Mouse (Mus musculus): ENCODE data around the gene Olfr875. TPM values are rescaled to one million over a fixed set of nuclear protein-coding genes. Genes with fewer than 3 reads are reported as not detected.

The Olfr875 gene
- polyA plus RNA-seq (2014; fragmentation: Nextera tagmentation; extraction: Ambion mirVana): not detected in 2 replicates

DNA sequence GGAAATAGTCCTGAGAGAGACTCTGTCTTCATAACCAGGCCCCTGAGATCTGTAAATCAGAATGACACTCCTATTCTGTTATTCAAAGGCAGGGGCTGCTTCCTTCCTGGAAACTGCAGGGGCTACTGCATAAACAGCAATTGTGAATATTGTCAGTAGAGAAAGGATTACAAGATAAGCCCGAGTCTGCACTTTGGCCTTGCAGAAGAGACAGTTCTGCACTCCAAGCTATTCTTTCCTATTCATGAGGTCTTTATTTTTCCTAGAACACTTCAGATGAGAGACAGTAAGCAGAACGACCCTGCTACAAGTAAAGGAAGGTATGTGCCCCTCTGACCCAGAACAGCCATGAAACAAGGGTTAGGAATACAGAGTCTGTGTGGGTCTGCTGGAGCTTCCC lies at the start of gene Olfr875:
Gene Olfr875 (plus strand): TSS at position 99 of the 400 bp plus-strand sequence.
- H3K9me3 ChIP-seq (ENCODE audit: control insufficient read depth, low read length): no peaks in the 10 kb centered on the region
- no peak within 1 kb of the TSS for H3K4me3 ChIP-seq (replicated peaks; ENCODE audit: low read length)
- no peaks in the 10 kb centered on the region for H3K4me1 ChIP-seq (replicated peaks; ENCODE audit: control insufficient read depth, insufficient read depth, low read length)
- no peak within 1 kb of the TSS for H3K27ac ChIP-seq
- DNase-seq (ENCODE audit: low spot score) (no peak), ATAC-seq (ENCODE audit: low FRiP score) (no peak)
- WGBS: 45% methylated on average over 2 of the region's 2 CpGs
- no peak within 1 kb of the TSS for H3K4me2 ChIP-seq (replicated peaks)
- no peaks in the 10 kb centered on the region for H3K36me3 ChIP-seq (replicated peaks; ENCODE audit: control insufficient read depth, insufficient read depth)
- H3K9ac ChIP-seq: no peak within 1 kb of the TSS
- no peaks in the 10 kb centered on the region for H3K27me3 ChIP-seq (ENCODE audit: control insufficient read depth, insufficient read depth, low read length)

DNA sequence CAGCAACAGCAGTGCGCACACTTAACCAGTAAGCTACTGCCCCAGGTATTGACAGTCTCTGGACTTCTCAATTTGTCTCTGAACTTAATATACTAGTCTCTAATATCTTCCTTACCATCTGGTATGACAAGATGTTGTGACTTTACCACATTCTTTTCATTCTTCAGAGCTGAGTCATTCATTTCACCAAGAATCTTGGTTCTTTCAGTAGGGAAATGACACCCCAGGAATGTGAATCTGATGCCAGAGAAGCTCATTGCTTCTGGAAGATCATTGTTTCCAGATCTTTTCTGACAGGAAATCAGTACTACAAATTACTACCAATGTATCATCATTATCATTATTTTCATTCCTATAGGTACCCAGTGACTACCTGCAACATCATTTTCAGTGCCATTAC lies 37.3 kb upstream of the Olfr875 start:
- no peak overlapping the region for H3K4me3 ChIP-seq (replicated peaks; ENCODE audit: low read length)
- H3K4me2 ChIP-seq (replicated peaks): no peak overlapping the region
- no peaks in the 10 kb centered on the region for H3K27me3 ChIP-seq (ENCODE audit: control insufficient read depth, insufficient read depth, low read length)
- no peak overlapping the region for H3K27ac ChIP-seq
- H3K9ac ChIP-seq: no peak overlapping the region
- H3K9me3 ChIP-seq (ENCODE audit: control insufficient read depth, low read length): no peaks in the 10 kb centered on the region
- ATAC-seq (ENCODE audit: low FRiP score): no peak
- DNase-seq (ENCODE audit: low spot score): no peak
- WGBS: 97% methylated on average over 1 of the region's 1 CpGs
- no peaks in the 10 kb centered on the region for H3K4me1 ChIP-seq (replicated peaks; ENCODE audit: control insufficient read depth, insufficient read depth, low read length)
- no peaks in the 10 kb centered on the region for H3K36me3 ChIP-seq (replicated peaks; ENCODE audit: control insufficient read depth, insufficient read depth)

DNA sequence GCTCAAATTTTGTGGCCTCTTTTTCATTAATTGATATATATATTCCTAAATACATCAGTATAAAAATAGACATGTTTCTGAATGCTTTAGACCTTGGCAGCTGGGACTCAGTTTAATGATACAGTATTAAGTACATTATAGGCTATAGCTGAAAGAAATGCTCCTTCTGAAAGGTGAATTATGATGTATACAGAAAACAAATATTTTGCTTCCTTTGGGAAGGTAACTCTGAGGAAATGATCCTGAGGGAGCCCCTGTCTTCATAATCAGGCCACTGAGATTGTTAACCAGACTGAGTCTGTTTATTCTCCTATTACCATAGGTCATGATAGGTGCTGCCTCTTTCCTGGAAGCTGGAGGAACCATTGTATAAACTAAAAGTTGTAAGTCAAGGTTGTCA lies 26.9 kb upstream of the Olfr875 start, which contains the start of gene Olfr874:
Gene Olfr874 (plus strand): TSS at position 301 of the 400 bp plus-strand sequence.
- H3K27me3 ChIP-seq (ENCODE audit: control insufficient read depth, insufficient read depth, low read length): no peaks in the 10 kb centered on the region
- H3K4me3 ChIP-seq (replicated peaks; ENCODE audit: low read length): no peak within 1 kb of the TSS
- ATAC-seq (ENCODE audit: low FRiP score) (no peak), DNase-seq (ENCODE audit: low spot score) (no peak)
- no peaks in the 10 kb centered on the region for H3K9me3 ChIP-seq (ENCODE audit: control insufficient read depth, low read length)
- H3K27ac ChIP-seq: no peak within 1 kb of the TSS
- H3K4me1 ChIP-seq (replicated peaks; ENCODE audit: control insufficient read depth, insufficient read depth, low read length): no peaks in the 10 kb centered on the region
- H3K36me3 ChIP-seq (replicated peaks; ENCODE audit: control insufficient read depth, insufficient read depth): no peaks in the 10 kb centered on the region
- H3K4me2 ChIP-seq (replicated peaks): no peak within 1 kb of the TSS
- no peak within 1 kb of the TSS for H3K9ac ChIP-seq

DNA sequence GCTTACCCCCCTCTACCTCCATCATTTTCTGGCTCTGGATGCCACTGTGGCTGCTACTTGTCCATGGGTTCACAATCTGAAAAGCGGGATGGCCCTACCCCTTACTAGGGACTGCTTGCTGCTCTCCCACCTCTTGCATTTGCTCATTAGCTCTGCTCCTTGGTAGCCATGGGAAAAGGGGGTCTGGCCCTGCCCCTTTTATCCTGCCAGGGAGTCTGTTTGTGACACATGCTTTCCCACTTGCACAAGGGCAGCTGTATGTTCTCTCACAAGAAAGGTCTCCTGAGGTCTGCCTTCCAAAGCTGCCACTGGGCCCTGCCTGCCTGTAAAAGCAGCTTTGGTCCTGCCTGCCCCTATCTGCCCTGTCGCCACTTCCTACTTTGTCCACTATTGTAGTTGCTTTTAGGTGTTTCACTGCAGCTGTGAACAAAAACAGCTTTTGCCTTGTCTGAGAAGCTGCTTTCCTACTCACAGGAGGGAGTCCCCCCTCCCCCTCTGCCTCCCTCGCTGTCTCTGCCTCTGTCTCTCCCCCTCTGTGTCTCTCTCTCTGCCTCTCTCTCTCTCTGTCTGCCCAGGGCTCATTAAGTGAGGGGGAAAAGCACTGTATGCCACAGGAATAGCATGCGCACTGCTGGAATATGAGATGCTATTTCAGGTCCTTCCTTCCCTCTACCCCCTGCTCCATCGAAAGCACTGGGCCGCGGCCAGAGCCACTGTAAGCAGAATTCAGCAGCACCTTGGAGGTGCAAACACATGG lies 21.2 kb upstream of the Olfr875 start:
- Histone ChIP-seq H3K27ac (0 out of 2 replicates have a peak overlapping the region, but pooled peaks have one; percentile 17), H3K9ac (no peak overlapping the region), H3K4me3 (replicated peaks; ENCODE audit: low read length) (no peak overlapping the region), H3K27me3 (ENCODE audit: control insufficient read depth, insufficient read depth, low read length) (no peaks in the 10 kb centered on the region), H3K36me3 (replicated peaks; ENCODE audit: control insufficient read depth, insufficient read depth) (no peaks in the 10 kb centered on the region), H3K4me1 (replicated peaks; ENCODE audit: control insufficient read depth, insufficient read depth, low read length) (peaks cover 7% of the 10 kb centered on the region), H3K4me2 (replicated peaks) (no peak overlapping the region), H3K9me3 (ENCODE audit: control insufficient read depth, low read length) (no peaks in the 10 kb centered on the region)
- ATAC-seq (ENCODE audit: low FRiP score) (peak; percentile 65), DNase-seq (ENCODE audit: low spot score) (no peak)
- 18% methylated on average over 7 of the region's 7 CpGs for WGBS

DNA sequence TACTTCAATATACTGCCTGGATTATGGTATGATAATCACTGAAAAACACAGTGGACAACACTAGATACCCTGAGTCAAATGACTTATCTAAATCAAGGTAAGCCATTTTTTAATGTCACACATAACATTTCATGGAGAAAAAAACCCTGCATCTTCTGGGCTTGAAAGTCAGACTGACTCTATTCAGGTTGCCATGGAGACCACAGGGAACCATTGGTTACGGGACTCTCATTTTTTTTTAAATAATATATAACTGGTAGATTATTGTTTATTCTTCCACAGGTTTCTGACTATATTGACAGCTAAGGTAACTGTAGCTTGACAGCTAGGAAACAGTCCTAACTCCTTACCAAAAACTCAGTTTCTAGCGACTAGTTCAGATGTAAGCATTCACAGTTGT lies 20.2 kb upstream of the Olfr875 start:
- WGBS: 54% methylated on average over 2 of the region's 2 CpGs
- no peak overlapping the region for H3K4me3 ChIP-seq (replicated peaks; ENCODE audit: low read length)
- H3K4me2 ChIP-seq (replicated peaks): no peak overlapping the region
- H3K36me3 ChIP-seq (replicated peaks; ENCODE audit: control insufficient read depth, insufficient read depth): no peaks in the 10 kb centered on the region
- DNase-seq (ENCODE audit: low spot score): no peak
- H3K27me3 ChIP-seq (ENCODE audit: control insufficient read depth, insufficient read depth, low read length): no peaks in the 10 kb centered on the region
- no peak overlapping the region for H3K9ac ChIP-seq
- H3K27ac ChIP-seq: no peak overlapping the region
- peaks cover 7% of the 10 kb centered on the region for H3K4me1 ChIP-seq (replicated peaks; ENCODE audit: control insufficient read depth, insufficient read depth, low read length)
- no peaks in the 10 kb centered on the region for H3K9me3 ChIP-seq (ENCODE audit: control insufficient read depth, low read length)
- no peak for ATAC-seq (ENCODE audit: low FRiP score)

DNA sequence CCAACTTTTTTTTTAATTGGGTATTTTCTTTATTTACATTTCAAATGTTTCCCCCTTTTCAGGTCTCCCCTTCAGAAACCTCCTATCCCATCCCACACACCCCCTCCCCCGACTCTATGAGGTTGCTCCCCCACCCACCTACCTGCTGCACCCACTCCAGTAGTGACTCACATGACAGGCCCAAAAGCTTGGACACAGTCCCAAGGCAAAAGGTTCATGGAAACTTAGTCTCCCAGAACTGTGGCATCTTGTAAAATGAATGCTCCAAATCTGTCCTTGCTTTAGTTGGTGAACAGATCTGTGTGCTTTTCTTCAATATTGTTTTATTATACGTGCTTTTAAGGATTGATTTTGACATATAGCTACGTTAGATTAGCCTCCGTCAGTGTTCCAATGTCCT lies 19.7 kb upstream of the Olfr875 start:
- WGBS: 69% methylated on average over 4 of the region's 4 CpGs
- ATAC-seq (ENCODE audit: low FRiP score): no peak
- Histone ChIP-seq H3K9ac (no peak overlapping the region), H3K36me3 (replicated peaks; ENCODE audit: control insufficient read depth, insufficient read depth) (no peaks in the 10 kb centered on the region), H3K4me1 (replicated peaks; ENCODE audit: control insufficient read depth, insufficient read depth, low read length) (peaks cover 7% of the 10 kb centered on the region), H3K27me3 (ENCODE audit: control insufficient read depth, insufficient read depth, low read length) (no peaks in the 10 kb centered on the region), H3K9me3 (ENCODE audit: control insufficient read depth, low read length) (no peaks in the 10 kb centered on the region), H3K27ac (no peak overlapping the region), H3K4me3 (replicated peaks; ENCODE audit: low read length) (no peak overlapping the region), H3K4me2 (replicated peaks) (no peak overlapping the region)
- DNase-seq (ENCODE audit: low spot score): no peak

DNA sequence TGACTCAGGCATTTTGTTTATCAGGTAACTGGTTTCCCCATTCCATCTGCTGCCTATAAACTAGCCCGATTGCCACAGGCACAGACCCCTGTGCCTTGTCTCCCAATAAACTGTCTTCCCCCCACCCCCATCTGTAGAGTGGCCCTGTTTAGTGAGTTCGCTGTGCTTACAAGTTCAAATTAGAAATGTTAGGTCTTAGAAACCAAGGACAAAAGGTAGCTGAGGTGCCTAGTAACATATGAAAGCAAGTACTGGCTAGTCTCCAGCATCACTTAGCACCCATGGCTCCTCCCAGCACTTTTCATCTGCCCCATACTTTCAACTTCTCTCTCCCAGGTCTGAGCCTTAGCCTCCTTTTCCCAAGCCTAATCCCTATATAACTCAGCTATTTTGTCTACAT lies 9.9 kb upstream of the Olfr875 start:
- Histone ChIP-seq H3K27ac (no peak overlapping the region), H3K4me3 (replicated peaks; ENCODE audit: low read length) (no peak overlapping the region), H3K27me3 (ENCODE audit: control insufficient read depth, insufficient read depth, low read length) (no peaks in the 10 kb centered on the region), H3K4me1 (replicated peaks; ENCODE audit: control insufficient read depth, insufficient read depth, low read length) (no peaks in the 10 kb centered on the region), H3K4me2 (replicated peaks) (no peak overlapping the region), H3K9ac (no peak overlapping the region), H3K36me3 (replicated peaks; ENCODE audit: control insufficient read depth, insufficient read depth) (no peaks in the 10 kb centered on the region), H3K9me3 (ENCODE audit: control insufficient read depth, low read length) (no peaks in the 10 kb centered on the region)
- WGBS: 80% methylated on average over 2 of the region's 2 CpGs
- DNase-seq (ENCODE audit: low spot score) (no peak), ATAC-seq (ENCODE audit: low FRiP score) (0 out of 2 replicates have a peak, but pooled peaks have one; percentile 17)

DNA sequence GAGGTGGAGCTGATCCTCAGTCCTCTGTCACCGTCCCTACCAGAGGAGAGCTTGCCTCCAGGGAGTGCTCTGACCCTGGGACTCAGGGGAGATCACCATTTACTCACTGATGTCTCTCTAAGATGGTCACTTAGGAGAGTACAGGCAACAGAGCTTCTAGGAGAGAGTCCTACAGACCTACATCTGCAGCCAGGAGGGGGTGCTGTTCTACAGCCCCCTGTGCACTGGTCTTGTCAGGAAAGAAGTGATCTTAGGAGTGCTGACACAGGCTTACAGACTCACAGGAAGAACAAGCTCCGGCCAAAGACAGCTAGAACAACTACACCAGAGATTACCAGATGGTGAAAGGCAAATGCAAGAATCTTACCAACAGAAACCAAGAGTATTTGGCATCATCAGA lies 9.1 kb upstream of the Olfr875 start:
- Histone ChIP-seq H3K4me3 (replicated peaks; ENCODE audit: low read length) (no peak overlapping the region), H3K36me3 (replicated peaks; ENCODE audit: control insufficient read depth, insufficient read depth) (no peaks in the 10 kb centered on the region), H3K4me1 (replicated peaks; ENCODE audit: control insufficient read depth, insufficient read depth, low read length) (no peaks in the 10 kb centered on the region), H3K9ac (no peak overlapping the region), H3K9me3 (ENCODE audit: control insufficient read depth, low read length) (no peaks in the 10 kb centered on the region), H3K27me3 (ENCODE audit: control insufficient read depth, insufficient read depth, low read length) (no peaks in the 10 kb centered on the region), H3K27ac (no peak overlapping the region), H3K4me2 (replicated peaks) (no peak overlapping the region)
- ATAC-seq (ENCODE audit: low FRiP score) (no peak), DNase-seq (ENCODE audit: low spot score) (no peak)
- 61% methylated on average over 2 of the region's 2 CpGs for WGBS

DNA sequence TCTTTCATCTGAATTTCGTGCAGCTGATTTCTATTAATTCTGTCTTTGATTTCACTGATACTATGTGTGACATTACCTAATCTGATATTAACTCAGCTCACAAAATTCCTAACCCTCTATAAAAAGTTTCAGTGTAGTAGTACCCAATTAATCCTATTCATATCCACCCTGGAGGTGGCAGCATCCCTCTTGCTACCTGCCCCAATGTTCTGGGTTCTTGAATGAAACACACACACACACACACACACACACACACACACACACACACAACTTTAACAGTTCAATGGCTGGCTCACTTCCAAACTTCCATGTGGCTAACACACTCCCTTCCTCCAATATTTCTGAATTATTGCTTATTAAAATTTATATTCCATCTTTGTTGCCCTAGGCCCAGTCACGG lies 996 bp upstream of the Olfr875 start:
- Histone ChIP-seq H3K36me3 (replicated peaks; ENCODE audit: control insufficient read depth, insufficient read depth) (no peaks in the 10 kb centered on the region), H3K9me3 (ENCODE audit: control insufficient read depth, low read length) (no peaks in the 10 kb centered on the region), H3K27ac (no peak overlapping the region), H3K27me3 (ENCODE audit: control insufficient read depth, insufficient read depth, low read length) (no peaks in the 10 kb centered on the region), H3K4me2 (replicated peaks) (no peak overlapping the region), H3K4me3 (replicated peaks; ENCODE audit: low read length) (no peak overlapping the region), H3K9ac (no peak overlapping the region), H3K4me1 (replicated peaks; ENCODE audit: control insufficient read depth, insufficient read depth, low read length) (no peaks in the 10 kb centered on the region)
- ATAC-seq (ENCODE audit: low FRiP score) (no peak), DNase-seq (ENCODE audit: low spot score) (no peak)
- WGBS: 80% methylated on average over 2 of the region's 2 CpGs
